Mouse (Mus musculus) cortical plate, adult 2 months (tissue): ENCODE measurements at regions not wholly inside any gene's neighbourhood (a gene's known extent, or its start where the extent isn't known, plus 50 kb on each side); places are given as distances from the start of the nearest gene placed in this dataset.

Source experiments
- CTCF ChIP-seq: fragments of 200-500 bp; IDR thresholded peaks from 2 replicates; pipeline ENCODE4 v1.5.1; 2011; ENCODE audit warnings: mild to moderate bottlenecking, control low read depth, low read length; ENCODE audit not compliant: insufficient read depth; ENCODE audit errors: extremely low read depth
- POLR2A ChIP-seq: fragments of 200-500 bp; IDR thresholded peaks from 2 replicates; pipeline ENCODE4 v1.6.1; 2011; ENCODE audit warnings: mild to moderate bottlenecking, low read length, control low read depth; ENCODE audit not compliant: insufficient read depth; ENCODE audit errors: extremely low read depth

GRCm38 (mm10) chr12:70645407-70645806 lies 179.9 kb upstream of the Frmd6 start:
- TF ChIP-seq CTCF (no peak), POLR2A (no peak)
